Mouse (Mus musculus) liver, embryonic 14.5 days (tissue): Measurements from ENCODE around the gene Slc36a2.

ENCODE experiments used
- CTCF ChIP-seq: IDR thresholded peaks from 2 replicates; pipeline ENCODE4 v1.5.1; 2016; ENCODE audit warnings: antibody characterized with exemption, low read depth, control low read depth
- EP300 ChIP-seq: IDR thresholded peaks from 2 replicates; pipeline ENCODE4 v1.6.1; 2016; ENCODE audit warnings: antibody characterized with exemption, low read depth

GRCm38 (mm10) chr11:55190216-55190615 lies 5.3 kb upstream of the Slc36a2 start:
- TF ChIP-seq EP300 (no peak), CTCF (no peak)
